Mouse (Mus musculus): ENCODE results near the gene Gla.

DNA sequence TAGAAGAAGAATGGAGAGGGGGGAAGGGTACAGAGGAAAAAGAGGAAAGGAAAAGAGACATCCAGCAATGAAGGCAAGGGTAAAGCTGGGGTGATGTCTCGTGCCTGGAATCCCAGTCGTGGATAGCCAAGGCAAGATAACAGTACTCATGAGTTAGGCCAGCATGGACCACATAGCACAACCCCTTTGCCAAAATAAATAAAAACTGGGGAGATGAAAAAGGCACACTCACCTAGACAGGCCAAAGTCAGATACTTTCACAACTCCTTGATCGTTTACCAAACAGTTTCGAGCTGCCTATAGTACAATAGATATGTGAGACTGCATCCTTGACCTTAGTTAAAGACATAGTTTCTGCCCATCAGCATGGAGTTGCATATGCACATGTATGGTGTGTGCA is 53.6 kb downstream of the Gla start:
- TF ChIP-seq CTCF (IDR thresholded peaks at IDR 0.05; ENCODE audit: borderline replicate concordance, insufficient read depth, low read depth, low read length) = no peak
- no peak for TF ChIP-seq POLR2A (IDR thresholded peaks at IDR 0.05; ENCODE audit: borderline replicate concordance, insufficient read depth, low read length)
